Mouse (Mus musculus) cerebellum, adult 9-11 months (tissue): ENCODE measurements at regions not wholly inside any gene's neighbourhood (a gene's known extent, or its start where the extent isn't known, plus 50 kb on each side); places are given as distances from the start of the nearest gene placed in this dataset.

ENCODE experiments used
- DNase-seq: peaks from one replicate; pipeline ENCODE4 v3.0.0; 2022

DNA sequence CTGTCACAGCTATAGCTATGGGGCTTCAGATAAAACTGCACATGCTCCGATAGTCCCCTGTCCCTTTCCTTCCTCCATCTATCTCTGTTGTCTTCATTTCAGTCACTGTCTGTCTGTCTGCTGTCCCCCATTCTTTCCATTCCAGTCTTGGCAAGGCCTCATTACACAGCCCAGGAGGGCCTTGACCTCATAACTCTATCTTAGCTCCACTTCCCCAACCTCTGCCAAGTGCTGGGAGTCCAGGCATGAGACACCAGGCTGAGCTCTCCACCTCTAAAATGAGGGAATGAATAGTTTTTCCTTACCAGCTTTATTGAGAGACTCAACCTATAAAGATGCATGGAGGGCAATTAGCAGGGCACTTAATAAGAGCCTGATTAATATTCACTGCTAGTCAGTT is 76.0 kb upstream of the Frmd4a start:
- DNase-seq: no peak

DNA sequence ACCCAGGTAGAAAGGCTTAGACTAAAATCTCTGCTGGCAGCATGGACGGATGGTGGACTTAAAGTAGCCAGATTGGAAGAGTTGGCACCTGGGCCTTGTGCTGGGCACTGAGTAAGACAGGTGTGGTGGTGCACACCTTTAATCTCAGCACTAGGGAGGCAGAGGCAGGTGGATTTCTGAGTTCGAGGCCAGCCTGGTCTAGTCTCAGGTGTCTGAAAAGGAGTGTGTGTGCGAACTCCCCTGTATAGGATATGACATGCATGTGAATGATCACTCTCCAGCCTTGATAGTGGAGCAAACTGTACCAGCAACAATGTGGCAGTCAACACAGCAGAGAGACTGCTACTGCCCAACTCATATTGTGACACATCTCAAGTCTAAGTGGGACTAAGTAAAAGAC is 70.1 kb upstream of the Frmd4a start:
- DNase-seq: no peak

DNA sequence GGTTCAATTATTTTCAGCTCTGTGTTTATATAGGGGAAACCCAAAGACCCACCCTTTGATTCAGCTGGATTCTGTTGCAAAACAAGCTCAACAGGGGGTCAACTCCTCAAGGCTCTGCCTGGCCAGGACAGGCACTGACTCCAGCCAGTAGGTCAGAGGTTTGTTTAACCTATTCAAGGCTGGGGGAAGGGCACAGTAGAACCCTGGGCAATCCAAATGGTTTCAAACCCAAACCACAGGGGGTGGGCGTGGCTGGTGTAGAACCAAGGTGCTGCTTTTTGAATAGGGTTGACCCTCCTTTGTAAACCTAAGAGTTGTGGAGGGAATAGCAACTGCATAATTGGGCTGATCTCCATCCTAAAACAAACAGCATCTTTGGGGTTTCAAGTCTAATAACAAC is 69.2 kb upstream of the Frmd4a start:
- DNase-seq: no peak

DNA sequence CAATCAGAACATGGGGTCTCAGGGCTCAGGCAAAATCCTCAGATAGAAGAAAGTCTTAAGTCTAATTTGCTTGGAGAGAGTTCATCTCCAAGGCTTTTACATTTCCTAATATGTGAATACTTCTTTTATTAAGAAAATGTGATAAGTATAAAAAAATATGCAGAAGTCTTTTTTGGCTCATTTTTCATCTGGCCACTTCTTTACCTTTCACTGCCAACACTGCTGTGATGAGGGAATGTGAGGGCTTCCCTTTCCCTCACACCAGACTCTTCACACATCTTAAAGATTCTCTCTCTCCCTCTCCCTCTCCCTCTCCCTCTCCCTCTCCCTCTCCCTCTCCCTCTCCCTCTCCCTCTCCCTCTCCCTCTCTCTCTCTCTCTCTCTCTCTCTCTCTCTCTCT is 60.0 kb upstream of the Frmd4a start:
- DNase-seq: no peak

DNA sequence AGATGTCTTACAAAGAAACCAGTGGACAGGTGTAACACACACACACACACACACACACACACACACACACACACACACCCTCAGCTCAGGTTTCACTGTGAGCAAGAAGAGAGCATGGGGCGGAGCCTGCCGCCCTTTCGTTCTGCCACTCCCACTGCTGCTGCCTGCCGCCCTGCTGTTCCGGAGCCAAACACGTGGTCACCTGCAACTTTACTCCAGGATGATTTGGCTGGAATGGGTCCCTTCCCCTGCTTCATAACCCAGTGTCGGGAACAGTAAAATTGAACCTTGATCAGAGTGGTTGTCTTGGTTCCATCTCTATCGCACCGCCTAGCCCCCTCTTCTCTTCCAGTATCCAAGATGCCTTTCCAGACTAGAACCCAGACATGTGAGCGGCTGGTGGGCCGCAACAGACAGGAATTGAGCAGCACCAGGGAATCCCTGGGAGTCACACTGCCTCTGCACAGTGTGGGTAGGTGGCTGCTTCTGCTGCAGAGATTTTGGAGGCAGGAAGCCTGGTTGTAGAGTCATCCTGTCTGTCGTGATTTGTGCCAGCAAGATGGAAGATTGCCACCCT is 59.4 kb upstream of the Frmd4a start:
- DNase-seq: peak; percentile 9

DNA sequence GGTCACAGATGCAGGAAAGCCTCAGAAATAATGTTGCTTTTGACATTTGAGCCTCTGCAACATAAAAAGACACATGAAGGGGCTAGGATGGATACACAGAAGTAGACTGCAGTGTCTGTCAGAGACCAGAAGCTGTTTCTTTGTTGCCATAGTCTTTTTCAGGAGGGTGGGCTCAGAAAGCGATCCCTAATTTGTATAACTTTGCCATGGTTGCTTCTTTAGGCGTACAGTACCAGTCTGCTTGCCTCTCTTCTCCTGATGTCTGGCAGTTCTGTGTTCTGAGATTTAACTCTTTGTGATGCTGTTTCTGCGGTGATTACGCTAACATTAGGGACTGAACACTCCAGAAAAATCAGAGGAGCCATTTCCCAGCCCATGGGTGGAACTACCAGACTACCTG is 58.8 kb upstream of the Frmd4a start:
- DNase-seq: no peak

DNA sequence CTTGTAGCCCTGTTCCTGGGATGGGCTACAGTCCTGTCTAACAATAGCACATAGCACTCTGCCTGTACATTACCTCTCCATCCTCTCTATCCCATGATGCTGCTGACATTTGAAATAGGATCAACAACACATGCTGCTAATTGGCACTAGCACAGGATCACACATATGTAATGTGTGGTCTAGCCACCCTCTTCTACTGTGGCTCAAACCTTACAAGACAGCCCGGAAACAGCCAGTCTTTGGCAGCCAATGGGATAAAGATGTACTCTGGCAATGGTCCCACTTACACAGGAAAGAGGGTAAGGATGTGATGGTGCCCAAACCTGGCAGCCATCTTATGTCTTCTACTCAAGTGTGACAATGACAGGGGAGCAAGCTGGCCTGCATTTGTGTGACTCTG is 58.3 kb upstream of the Frmd4a start:
- DNase-seq: no peak

DNA sequence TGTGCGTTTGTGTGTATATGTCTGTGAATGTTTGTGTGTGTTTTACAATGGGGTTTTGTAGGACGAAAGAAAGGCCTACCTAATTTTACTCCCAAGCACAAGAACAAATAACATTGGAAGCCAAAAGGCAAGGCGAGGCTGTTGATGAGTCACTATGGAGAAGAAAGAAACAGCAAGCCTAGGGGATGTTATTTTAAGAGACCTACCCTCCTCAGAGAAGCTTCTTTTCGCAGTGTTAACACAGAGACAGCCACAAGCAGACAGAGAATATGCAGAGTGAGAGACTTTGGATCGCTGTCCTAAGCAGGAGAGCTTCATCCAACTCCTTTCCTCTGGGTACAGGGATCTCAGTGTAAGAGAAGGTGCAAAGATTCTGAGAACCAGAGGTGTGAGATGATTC is 57.3 kb upstream of the Frmd4a start:
- no peak for DNase-seq

DNA sequence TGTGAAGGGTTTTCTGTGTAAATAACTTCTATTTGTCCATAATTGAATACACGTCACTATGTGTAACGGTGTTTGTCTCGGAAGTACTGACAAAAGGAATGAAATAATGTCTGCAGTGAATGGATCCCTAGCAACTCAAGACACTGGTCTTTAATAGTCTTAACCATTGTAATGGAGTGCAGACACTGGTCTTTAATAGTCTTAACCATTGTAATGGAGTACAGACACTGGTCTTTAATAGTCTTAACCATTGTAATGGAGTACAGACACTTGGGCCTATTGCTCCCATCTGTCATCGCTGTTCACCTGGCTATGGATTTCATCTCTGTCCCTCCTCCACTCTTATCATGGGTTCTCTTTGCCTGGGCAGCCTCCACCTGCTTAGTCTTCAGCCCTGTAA is 53.2 kb upstream of the Frmd4a start:
- no peak for DNase-seq
